Mouse (Mus musculus) lung, embryonic 14.5 days (tissue): Measurements from ENCODE around the gene Usp22. TPM values are rescaled to one million over a fixed set of nuclear protein-coding genes. Genes with fewer than 3 reads are reported as not detected.

Experiments used
- ATAC-seq: fragments of 200-750 bp; cut with Nextera tagmentation; 2 replicates; pipeline ENCODE4 v1.8.0; 2017; ENCODE audit warnings: mild to moderate bottlenecking, moderate TSS enrichment, moderate library complexity; ENCODE audit not compliant: insufficient read depth
- DNase-seq: peaks from one replicate; pipeline ENCODE4 v3.0.0-alpha.2; 2015
- H3K27ac ChIP-seq: fragments of 300-500 bp; sonication (generic); 2 replicates; pipeline ENCODE4 v1.5.1; 2014; ENCODE audit warnings: low read depth, mild to moderate bottlenecking, moderate library complexity
- H3K27me3 ChIP-seq: fragments of 300-500 bp; sonication (generic); 2 replicates; pipeline ENCODE4 v1.6.1; 2014; ENCODE audit warnings: low read length, control low read depth; ENCODE audit not compliant: insufficient read depth
- H3K36me3 ChIP-seq: fragments of 300-500 bp; sonication (generic); 2 replicates; pipeline ENCODE4 v1.6.1; 2014; ENCODE audit warnings: control low read depth; ENCODE audit not compliant: insufficient read depth
- H3K4me1 ChIP-seq: fragments of 300-500 bp; sonication (generic); 2 replicates; pipeline ENCODE4 v1.6.1; 2014; ENCODE audit warnings: antibody characterized with exemption, control low read depth; ENCODE audit not compliant: insufficient read depth
- H3K4me2 ChIP-seq: fragments of 300-500 bp; sonication (generic); 2 replicates; pipeline ENCODE4 v1.6.1; 2014; ENCODE audit warnings: mild to moderate bottlenecking
- H3K4me3 ChIP-seq: fragments of 300-500 bp; sonication (generic); 2 replicates; pipeline ENCODE4 v1.5.1; 2014; ENCODE audit warnings: low read depth, low read length
- H3K9ac ChIP-seq: fragments of 300-500 bp; sonication (generic); 2 replicates; pipeline ENCODE4 v1.6.1; 2014
- H3K9me3 ChIP-seq: fragments of 300-500 bp; sonication (generic); 2 replicates; pipeline ENCODE4 v1.6.1; 2016; ENCODE audit warnings: low read depth, low read length, control low read depth
- CTCF ChIP-seq: IDR thresholded peaks from 2 replicates; pipeline ENCODE4 v1.5.1; 2016; ENCODE audit warnings: antibody characterized with exemption, low read depth
- WGBS: fragments of 180-500 bp; shearing (Covaris S2); extraction: QIAGEN DNeasy Blood & Tissue Kit; methylation state at CpG from one replicate; pipeline ENCODE4 v1.1.7; 2014; 5-methylcytosine and 5-hydroxymethylcytosine counted together
- polyA plus RNA-seq: library from polyadenylated mRNA; unstranded; fragments of >200 nt; fragmentation: Nextera tagmentation; extraction: Ambion mirVana; gene quantifications from 2 replicates; pipeline ENCODE4 v1.2.1, GENCODE M21; 2014

Gene Usp22
- polyA plus RNA-seq, 1 experiment from 2014 or later = 167 TPM

DNA sequence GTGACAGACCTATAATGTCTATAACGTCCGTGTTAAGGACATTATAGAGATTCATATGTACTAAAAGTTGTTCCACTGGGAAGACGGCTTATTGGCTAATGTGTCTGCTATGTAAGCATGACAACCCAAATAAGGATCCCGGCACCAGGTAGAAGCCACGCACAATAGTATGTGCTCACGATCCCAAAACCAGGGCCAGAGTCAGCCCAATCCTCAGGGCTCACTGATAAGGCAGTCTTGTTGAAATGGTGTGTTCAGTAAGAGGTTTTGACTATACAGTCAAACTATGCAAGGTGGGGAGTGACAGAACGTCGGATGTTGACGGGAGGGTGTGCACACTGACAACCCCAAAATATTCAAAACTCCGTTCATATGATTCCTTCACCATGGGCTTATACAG lies 10.0 kb downstream of the Usp22 start:
- Histone ChIP-seq H3K4me3 (no peak overlapping the region), H3K27me3 (no peaks in the 10 kb centered on the region), H3K4me2 (no peak overlapping the region), H3K4me1 (no peaks in the 10 kb centered on the region), H3K27ac (no peak overlapping the region), H3K9ac (no peak overlapping the region), H3K9me3 (no peaks in the 10 kb centered on the region), H3K36me3 (peaks cover 82% of the 10 kb centered on the region)
- no peak for ATAC-seq
- TF ChIP-seq CTCF = no peak
- WGBS = 89% methylated on average over 10 of the region's 10 CpGs
- no peak for DNase-seq

DNA sequence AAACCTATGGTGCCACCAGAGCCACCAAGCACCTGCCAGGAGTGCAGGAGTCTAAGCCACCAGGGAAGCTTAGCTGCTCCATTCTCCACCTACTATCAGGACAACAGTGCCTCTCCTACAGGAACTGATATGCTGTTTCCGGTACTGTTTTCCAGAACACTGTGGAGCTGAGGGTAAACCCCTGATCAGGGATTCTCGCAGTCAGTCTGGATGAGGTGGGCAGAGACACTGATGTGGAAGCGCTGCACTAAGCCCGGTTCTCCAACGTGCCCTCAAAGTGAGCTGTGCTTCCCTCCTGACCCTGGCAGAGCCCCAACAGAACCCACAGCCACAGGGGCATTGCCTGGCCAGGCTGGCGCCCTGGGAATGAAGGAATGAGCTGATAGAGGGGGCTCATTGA lies 10.5 kb downstream of the Usp22 start:
- ATAC-seq (no peak), DNase-seq (no peak)
- WGBS = 94% methylated on average over 6 of the region's 6 CpGs
- Histone ChIP-seq H3K36me3 (peaks cover 87% of the 10 kb centered on the region), H3K27me3 (no peaks in the 10 kb centered on the region), H3K4me2 (no peak overlapping the region), H3K27ac (no peak overlapping the region), H3K4me3 (no peak overlapping the region), H3K9ac (no peak overlapping the region), H3K4me1 (no peaks in the 10 kb centered on the region), H3K9me3 (no peaks in the 10 kb centered on the region)
- TF ChIP-seq CTCF = no peak

- no peaks in the 10 kb centered on the region for H3K27me3 ChIP-seq
- no peak overlapping the region for H3K4me2 ChIP-seq
- H3K4me1 ChIP-seq = no peaks in the 10 kb centered on the region
- DNase-seq (no peak), ATAC-seq (no peak)
- no peak for TF ChIP-seq CTCF
- no peak overlapping the region for H3K9ac ChIP-seq
- H3K27ac ChIP-seq = no peak overlapping the region
- H3K4me3 ChIP-seq = no peak overlapping the region
- peaks cover 96% of the 10 kb centered on the region for H3K36me3 ChIP-seq
- WGBS = 80% methylated on average over 3 of the region's 3 CpGs
- H3K9me3 ChIP-seq = no peaks in the 10 kb centered on the region
Measured at GRCm38 (mm10) chr11:61163341-61163740, 11.5 kb downstream of the Usp22 start.

GRCm38 (mm10) chr11:61162776-61163175 lies 12.1 kb downstream of the Usp22 start:
- no peaks in the 10 kb centered on the region for H3K27me3 ChIP-seq
- no peaks in the 10 kb centered on the region for H3K9me3 ChIP-seq
- H3K4me1 ChIP-seq = no peaks in the 10 kb centered on the region
- TF ChIP-seq CTCF = no peak
- H3K4me2 ChIP-seq = no peak overlapping the region
- H3K4me3 ChIP-seq = no peak overlapping the region
- H3K27ac ChIP-seq = no peak overlapping the region
- DNase-seq (no peak), ATAC-seq (no peak)
- 93% methylated on average over 14 of the region's 14 CpGs for WGBS
- H3K9ac ChIP-seq = no peak overlapping the region
- peaks cover 97% of the 10 kb centered on the region for H3K36me3 ChIP-seq

DNA sequence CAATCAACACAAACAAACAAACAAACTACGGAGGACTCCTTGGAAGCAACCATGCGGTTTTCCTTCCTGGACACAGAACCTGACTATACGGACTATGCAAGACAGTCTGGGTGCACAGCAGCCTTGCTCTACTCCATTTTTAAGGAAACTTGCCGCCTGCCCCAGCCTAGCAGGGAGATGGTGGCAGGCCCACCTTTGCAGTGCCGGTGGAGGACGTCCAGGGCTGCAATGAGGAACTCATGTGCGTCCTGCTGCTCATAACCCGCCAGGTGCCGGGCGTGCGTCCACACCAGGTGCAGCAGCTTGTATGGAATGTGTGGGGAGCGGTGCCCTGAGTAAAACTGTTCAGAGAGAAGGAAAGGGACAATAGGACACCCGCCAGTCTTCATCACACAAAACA lies 13.7 kb downstream of the Usp22 start:
- Histone ChIP-seq H3K9ac (no peak overlapping the region), H3K27me3 (no peaks in the 10 kb centered on the region), H3K4me2 (no peak overlapping the region), H3K4me1 (no peaks in the 10 kb centered on the region), H3K4me3 (no peak overlapping the region), H3K36me3 (peaks cover 97% of the 10 kb centered on the region), H3K9me3 (no peaks in the 10 kb centered on the region), H3K27ac (no peak overlapping the region)
- no peak for ATAC-seq
- DNase-seq = no peak
- 91% methylated on average over 13 of the region's 13 CpGs for WGBS
- no peak for TF ChIP-seq CTCF

DNA sequence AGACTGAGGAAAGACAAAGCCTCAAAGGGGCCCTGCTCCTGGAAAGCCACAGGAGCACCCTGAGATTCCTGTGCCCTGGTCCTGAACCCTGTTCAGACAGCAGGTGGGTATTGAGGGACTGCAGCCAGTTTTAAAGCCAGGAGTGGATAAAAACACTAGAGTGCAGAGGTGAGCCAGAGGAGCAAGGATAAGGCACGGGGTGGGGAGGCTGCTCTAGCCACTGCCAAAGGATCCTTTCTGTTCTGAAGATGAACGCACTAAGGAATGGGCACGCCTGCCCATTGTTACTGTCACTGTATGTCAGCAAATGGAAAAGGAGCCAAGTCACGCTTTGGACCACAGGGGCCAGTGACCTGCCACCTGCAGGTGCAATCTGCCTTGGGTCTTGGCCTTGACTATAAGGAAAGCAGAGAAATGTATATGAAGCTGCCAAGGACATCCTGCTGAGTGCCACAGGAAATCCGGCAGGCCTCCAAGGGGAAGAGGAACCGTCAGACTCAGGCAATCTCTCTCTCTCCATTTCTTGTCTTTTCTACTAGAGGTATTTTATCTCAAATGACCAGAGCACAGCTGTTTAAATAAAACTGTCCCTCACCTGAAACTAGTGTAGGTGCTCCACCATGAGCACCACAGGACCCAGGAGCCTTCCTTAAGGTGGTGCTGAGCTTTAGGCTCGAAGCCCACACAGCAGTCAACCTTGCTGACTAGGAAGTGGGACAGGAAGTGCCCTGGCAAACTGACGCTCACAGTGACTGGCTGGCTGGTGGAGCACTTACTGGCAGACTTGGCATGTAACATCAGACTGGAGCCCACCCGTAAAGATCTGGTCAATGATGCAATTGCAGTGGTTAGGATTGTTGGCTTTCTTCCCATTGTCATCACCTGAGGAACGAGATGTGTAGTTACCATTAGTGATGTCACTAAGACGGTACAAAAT lies 14.8 kb downstream of the Usp22 start:
- Histone ChIP-seq H3K4me1 (no peaks in the 10 kb centered on the region), H3K27ac (no peak overlapping the region), H3K9me3 (no peaks in the 10 kb centered on the region), H3K27me3 (no peaks in the 10 kb centered on the region), H3K4me3 (no peak overlapping the region), H3K9ac (no peak overlapping the region), H3K36me3 (peaks cover 98% of the 10 kb centered on the region), H3K4me2 (no peak overlapping the region)
- TF ChIP-seq CTCF = no peak
- 73% methylated on average over 11 of the region's 11 CpGs for WGBS
- DNase-seq (peak; percentile 19), ATAC-seq (no peak)

- Histone ChIP-seq H3K4me2 (no peak overlapping the region), H3K4me3 (no peak overlapping the region), H3K27ac (no peak overlapping the region), H3K27me3 (no peaks in the 10 kb centered on the region), H3K4me1 (no peaks in the 10 kb centered on the region), H3K36me3 (peaks cover 100% of the 10 kb centered on the region), H3K9me3 (no peaks in the 10 kb centered on the region), H3K9ac (no peak overlapping the region)
- peak; percentile 24 for DNase-seq
- WGBS = 75% methylated on average over 3 of the region's 3 CpGs
- no peak for ATAC-seq
- no peak for TF ChIP-seq CTCF
Measured at GRCm38 (mm10) chr11:61158141-61158540, 16.7 kb downstream of the Usp22 start.
